Mouse (Mus musculus): Measurements from ENCODE around the gene Adam15.

GRCm38 (mm10) chr3:89296761-89297396 lies 52.9 kb downstream of the Adam15 start:
- TF ChIP-seq USF1 (IDR thresholded peaks at IDR 0.05; ENCODE audit: low read depth) (no peak), POLR2A (IDR thresholded peaks at IDR 0.05; ENCODE audit: insufficient read length, low read depth) (no peak), TCF3 (IDR thresholded peaks at IDR 0.05; ENCODE audit: insufficient read length, low read depth) (no peak), E2F4 (IDR thresholded peaks at IDR 0.05; ENCODE audit: insufficient read depth) (no peak), MAX (IDR thresholded peaks at IDR 0.05; ENCODE audit: low read depth) (no peak)
